Mouse (Mus musculus) adrenal gland, adult 8-10 months (tissue): ENCODE data around the gene Olfr1512. TPM values are rescaled to one million over a fixed set of nuclear protein-coding genes. Genes with fewer than 3 reads are reported as not detected.
"Not testable (repeated sequence)": the region's sequence is repeated elsewhere in the genome, so short reads cannot be mapped to it uniquely, and the experiment has no call there.

Experiments
- DNase-seq: peaks from one replicate; pipeline ENCODE4 v3.0.0; 2022
- total RNA-seq, 4 experiments: library from RNA; stranded (reverse); gene quantifications; 2 replicates each; pipeline ENCODE4 v1.2.4; 2022

The Olfr1512 gene
- not detected for total RNA-seq

- DNase-seq = no peak
Observed at GRCm38 (mm10) chr14:52379068-52379467, at the start of gene Olfr1512. TSS of gene Olfr1512 (minus strand) at chr14:52379168.

DNA sequence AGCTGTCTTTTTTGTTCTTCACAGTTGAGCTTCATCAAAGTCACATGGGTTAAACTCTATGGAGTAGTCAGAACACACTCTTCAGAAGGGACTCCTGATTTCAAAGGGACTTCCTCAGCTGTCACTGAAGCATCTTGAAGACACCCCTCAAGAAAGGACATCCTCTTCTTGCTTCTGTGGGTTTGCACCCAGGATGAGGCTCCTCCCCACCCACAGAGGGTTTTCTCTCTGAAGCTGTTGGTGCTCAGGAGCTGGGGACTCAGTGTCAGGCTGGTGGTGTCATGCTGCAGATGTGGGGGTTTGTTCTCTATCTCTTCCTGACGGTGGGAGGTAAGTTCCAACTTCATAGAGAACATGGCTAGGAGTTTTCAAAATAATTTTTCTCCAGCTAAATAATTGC lies 48.7 kb upstream of the Olfr1512 start:
- no peak for DNase-seq

DNA sequence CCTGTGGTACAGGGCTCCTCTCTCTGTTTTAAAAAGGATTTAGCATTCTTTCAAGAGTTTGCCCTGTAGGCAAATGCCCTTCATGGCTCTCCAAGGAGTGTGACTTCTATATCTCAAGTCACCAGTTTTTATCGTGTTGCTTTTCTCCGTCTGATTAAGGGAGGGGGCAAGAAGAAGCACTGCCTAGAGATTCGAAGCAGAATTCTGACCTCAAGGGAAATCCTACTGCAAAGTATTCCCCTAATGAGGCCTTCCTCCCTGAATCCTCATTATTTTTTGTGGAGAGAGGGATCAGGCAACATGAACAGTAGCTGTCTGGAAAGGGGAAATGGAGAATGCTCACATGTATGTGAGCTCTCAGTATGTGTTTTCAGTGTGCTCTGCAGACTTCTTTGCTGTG lies 35.3 kb upstream of the Olfr1512 start, which contains the start of gene Olfr1510:
TSS of gene Olfr1510 (minus strand) at position 101 of the 400 bp plus-strand sequence.
- no peak for DNase-seq

GRCm38 (mm10) chr14:52410142-52410919 lies 31.4 kb upstream of the Olfr1512 start:
- DNase-seq = not testable (repeated sequence)

GRCm38 (mm10) chr14:52397279-52397678 lies 18.3 kb upstream of the Olfr1512 start, which contains the start of gene Olfr1511:
TSS of gene Olfr1511 (minus strand) at chr14:52397379.
- no peak for DNase-seq

DNA sequence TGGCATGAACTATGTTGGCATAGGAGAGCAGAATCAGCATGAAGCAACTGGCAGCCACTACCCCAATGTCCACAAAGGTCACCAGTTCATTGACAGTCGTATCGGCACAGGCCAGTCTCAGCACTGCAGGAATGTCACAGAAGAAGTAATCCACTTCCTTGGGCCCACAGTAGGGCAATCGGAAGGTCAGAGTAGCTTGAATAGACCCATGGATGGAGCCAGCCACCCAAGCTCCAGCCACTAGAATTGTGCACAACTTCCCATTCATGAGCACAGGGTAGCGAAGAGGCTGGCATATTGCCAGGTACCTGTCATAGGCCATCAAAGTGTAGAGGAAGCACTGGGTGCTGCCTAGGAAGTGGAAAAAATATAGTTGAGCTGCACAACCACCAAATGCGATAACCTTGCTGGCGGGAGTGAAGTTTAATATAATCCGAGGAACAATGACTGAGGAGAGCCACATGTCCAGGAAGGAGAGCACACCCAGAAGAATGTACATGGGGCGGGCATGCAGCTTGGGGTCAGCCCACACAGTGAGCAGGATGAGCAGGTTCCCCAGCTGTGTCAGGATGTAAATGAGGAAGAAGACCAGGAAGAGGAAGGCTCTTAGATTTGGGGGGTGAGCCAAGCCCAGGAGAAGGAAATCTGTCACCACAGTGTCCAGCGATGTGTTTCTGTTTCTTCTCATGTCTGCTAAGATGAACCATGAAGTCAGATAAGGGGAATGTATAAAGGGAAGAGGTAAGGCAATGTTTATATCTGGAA lies 11.3 kb upstream of the Olfr1512 start:
- DNase-seq = not testable (repeated sequence)

GRCm38 (mm10) chr14:52368741-52369140 lies 10.2 kb downstream of the Olfr1512 start:
- no peak for DNase-seq

DNA sequence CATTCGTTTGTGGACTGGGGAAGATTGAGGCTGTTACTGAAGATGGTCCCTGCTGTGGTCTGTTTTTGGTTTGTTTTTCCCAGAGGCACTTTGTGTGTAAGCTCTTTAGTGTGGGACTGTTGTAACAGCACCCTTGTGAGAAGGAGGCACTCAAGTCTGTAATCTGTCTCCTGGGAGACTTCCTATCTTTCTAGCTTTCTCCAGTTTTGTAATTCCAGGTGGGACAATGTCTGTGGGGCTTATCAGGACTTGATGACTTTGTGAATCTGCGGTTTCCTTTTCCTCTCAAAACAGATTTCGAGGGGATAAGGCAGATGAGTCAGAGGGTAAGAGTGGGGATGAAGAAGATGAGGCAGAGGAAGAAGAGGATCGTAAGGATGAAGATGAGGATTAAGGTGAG lies 22.7 kb downstream of the Olfr1512 start, which contains the start of gene Olfr1513:
TSS of gene Olfr1513 (minus strand) at position 101 of the 400 bp plus-strand sequence.
- no peak for DNase-seq

GRCm38 (mm10) chr14:52339512-52339852 lies 39.5 kb downstream of the Olfr1512 start:
- DNase-seq = no peak

DNA sequence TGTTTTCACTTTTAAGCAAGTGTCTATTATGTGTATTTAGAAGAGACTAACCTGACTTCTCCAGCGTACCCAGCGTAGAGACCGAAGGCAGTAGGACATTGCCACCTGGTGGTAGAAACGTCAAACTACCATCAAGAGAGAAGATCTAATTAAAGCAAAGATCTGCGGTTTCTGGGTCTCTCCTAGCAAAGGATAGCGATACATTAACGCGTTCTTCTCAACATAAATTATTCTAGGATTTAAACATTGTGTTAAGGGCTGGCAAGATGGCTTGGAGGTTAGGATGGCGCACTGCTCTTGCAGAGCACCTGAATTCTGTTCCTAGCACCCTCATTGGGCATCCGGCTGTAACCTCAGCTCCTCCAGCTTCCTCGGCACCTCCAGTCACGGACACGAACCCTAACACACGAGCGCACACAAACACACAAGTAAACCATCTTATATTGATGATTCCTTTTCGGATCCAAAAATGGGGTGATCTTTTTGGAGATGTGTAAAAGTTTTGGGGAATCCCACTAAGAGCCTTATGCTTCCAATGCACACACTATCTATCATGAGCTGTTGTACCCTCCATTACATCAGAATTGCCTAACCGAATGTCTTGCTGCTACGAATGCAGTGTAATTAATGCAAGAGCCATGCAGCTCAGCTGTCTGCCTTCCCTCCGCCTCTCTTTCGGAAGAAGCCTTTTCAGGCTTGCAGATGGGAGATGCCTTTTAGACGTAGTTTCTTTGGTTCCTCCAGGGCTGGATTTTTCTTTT lies 40.0 kb downstream of the Olfr1512 start:
- DNase-seq = no peak

GRCm38 (mm10) chr14:52332171-52332570 lies 46.8 kb downstream of the Olfr1512 start:
- no peak for DNase-seq

GRCm38 (mm10) chr14:52331069-52331750 lies 47.8 kb downstream of the Olfr1512 start:
- DNase-seq = no peak

DNA sequence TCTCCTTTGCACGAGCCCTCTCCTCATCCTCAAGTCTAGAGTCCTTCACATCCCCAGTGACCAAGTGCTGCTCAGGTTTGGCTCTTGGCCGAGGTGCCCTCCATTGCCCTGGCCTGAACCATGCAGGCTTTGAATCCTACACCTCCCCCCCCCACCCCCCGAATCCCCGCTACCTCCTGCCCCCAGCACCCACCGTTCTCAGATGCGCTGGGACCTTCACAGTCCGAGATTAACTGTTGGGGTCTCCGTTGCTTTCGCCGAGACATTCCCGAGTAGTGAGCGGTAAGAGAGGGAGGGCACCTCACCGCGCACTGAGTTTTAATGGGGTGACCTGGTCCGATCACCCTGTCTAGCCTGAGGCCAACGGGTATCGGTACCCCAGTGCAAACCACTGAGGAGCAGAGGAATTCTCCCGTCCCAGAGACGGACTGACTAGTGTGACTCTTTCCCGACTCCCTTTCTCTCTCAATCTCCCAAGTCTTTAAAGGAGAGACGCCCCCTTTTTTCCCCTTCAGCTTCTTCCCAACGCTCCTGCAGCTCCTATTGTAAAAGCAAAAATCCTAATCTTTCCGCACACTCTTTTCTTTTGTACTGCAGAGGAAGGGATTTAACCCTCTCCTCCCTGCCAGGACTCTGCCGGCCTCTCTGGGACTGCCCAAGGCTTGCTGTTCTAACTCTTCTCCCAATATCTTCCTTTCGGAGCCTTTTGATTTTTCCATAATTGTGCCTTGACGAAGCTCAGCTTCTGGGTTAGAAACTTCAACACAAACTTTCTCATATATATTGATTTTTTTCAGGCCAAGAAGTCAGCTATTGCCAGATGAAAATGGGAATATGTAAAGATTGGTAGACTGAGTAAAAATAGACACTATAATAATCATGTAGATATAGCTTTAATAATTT lies 50.8 kb downstream of the Olfr1512 start, which contains the start of gene Sall2:
TSS of gene Sall2 (minus strand) at position 853 of the 903 bp plus-strand sequence.
- DNase-seq = no peak

DNA sequence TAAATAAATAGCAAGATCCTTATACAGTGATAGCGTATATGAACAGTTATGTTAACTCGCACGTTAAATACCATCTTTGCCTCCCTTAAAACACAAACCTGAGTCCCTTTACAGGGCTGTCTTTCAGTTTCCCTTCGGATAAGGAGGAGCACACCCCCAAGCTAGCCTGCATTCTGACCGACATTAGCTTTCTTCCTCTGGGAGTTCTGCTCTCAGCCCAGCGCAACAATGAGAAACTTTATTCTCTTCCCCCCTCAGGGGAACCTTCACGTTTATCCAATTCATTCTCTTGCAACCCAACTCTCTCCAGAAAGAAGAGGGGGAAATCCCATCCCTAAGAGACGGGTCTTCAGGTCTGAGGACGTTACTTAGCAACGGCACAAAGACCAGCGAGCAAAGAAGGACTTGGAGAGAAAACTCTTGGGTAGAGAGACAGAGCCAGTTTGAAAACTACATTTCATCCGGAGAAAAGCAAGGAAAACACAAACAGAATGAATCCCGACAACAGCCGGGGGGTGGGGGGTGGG lies 51.5 kb downstream of the Olfr1512 start:
- DNase-seq = no peak

DNA sequence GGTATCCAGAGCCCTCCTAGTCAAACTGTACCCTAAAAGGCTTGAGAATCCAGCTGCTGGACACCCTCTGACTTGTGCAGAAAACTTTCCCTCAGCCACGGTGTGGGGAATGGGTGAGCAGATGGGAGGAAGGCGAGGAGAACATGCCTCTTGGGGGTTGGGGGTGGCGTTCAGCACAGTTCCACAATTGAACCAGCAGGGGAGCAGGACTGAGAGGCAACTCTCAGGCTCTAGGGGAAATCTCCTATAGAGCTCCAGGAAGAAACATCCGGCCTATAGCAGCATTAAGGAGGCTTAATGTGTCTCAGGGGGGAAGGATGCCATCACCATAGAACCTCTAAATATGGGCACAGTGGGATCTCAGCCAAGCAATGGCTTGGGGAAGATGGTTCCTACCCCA lies 53.1 kb downstream of the Olfr1512 start:
- DNase-seq = no peak

Other genes with a start within 250 kb of the Olfr1512 start
- gene Supt16, start 181.8 kb downstream of the Olfr1512 start, total RNA-seq = 10 to 100 TPM; 56.0 to 73.9 (median 61.4) TPM
- gene Chd8, start 121.4 kb downstream of the Olfr1512 start, total RNA-seq = 100 to 1,000 TPM in 2 of 4 experiments, 10 to 100 TPM in 2; 82.2 to 142 (median 108) TPM
- 10 to 100 TPM; 54.4 to 80.8 (median 70.4) TPM for gene Tox4, start 100.0 kb downstream of the Olfr1512 start, total RNA-seq
- 10 to 100 TPM; 43.1 to 54.0 (median 48.4) TPM for gene Rab2b, start 99.6 kb downstream of the Olfr1512 start, total RNA-seq
- gene Mettl3, start 74.0 kb downstream of the Olfr1512 start, total RNA-seq = 10 to 100 TPM; 39.3 to 66.6 (median 55.2) TPM
- 10 to 100 TPM in 2 of 4 experiments, 1 to 10 TPM in 2; 7.3 to 15.2 (median 12.0) TPM for gene Sall2, start 50.4 kb downstream of the Olfr1512 start, total RNA-seq
- not detected for gene Olfr1513, start 22.8 kb downstream of the Olfr1512 start, total RNA-seq
- gene Olfr1511, start 18.2 kb upstream of the Olfr1512 start, total RNA-seq = not detected
- not detected for gene Olfr1510, start 35.2 kb upstream of the Olfr1512 start, total RNA-seq
- not detected for gene Olfr1509, start 63.8 kb upstream of the Olfr1512 start, total RNA-seq
- not detected for gene Olfr1508, start 88.3 kb upstream of the Olfr1512 start, total RNA-seq
- gene Olfr1507, start 116.6 kb upstream of the Olfr1512 start, total RNA-seq = not detected